Mouse (Mus musculus) MEL (cell line): ENCODE measurements around the gene Trim2. TPM values are rescaled to one million over a fixed set of nuclear protein-coding genes. Genes with fewer than 3 reads are reported as not detected.

ENCODE experiments used
- DNase-seq: peaks from one replicate; pipeline ENCODE4 v3.0.0; 2011; ENCODE audit warnings: low read depth, low spot score
- H3K27ac ChIP-seq: 2 replicates; pipeline ENCODE4 v1.5.1; 2012; ENCODE audit warnings: low read depth, mild to moderate bottlenecking, control low read depth, low read length, moderate library complexity; ENCODE audit not compliant: control insufficient read depth
- H3K27me3 ChIP-seq, 2 experiments: fragments of 150-350 bp in 1 of 2; sonication (generic) in 1 of 2; 2 replicates each; pipeline ENCODE4 v1.6.1; 2012; ENCODE audit warnings: low read length in 2 of 2, mild to moderate bottlenecking in 2 of 2, improper control_type of control experiment in 1 of 2, moderate library complexity in 1 of 2; ENCODE audit not compliant: insufficient read depth in 2 of 2, control insufficient read depth in 1 of 2
- H3K36me3 ChIP-seq, 2 experiments: 2 replicates each; pipeline ENCODE4 v1.6.1; 2012 to 2014; ENCODE audit warnings: low read length in 2 of 2, improper control_type of control experiment in 1 of 2, inconsistent platforms in 1 of 2, mild to moderate bottlenecking in 1 of 2; ENCODE audit not compliant: insufficient read depth in 2 of 2, control insufficient read depth in 1 of 2
- H3K4me1 ChIP-seq, 2 experiments: fragments of 150-350 bp in 1 of 2; sonication (generic) in 1 of 2; 2 replicates each; pipeline ENCODE4 v1.6.1; 2012; ENCODE audit warnings: low read length in 2 of 2, improper control_type of control experiment in 1 of 2, mild to moderate bottlenecking in 1 of 2; ENCODE audit not compliant: insufficient read depth in 2 of 2, control insufficient read depth in 1 of 2
- H3K4me3 ChIP-seq, 2 experiments: fragments of 150-350 bp in 1 of 2; sonication (generic) in 1 of 2; 2 replicates each; pipeline ENCODE4 v1.5.1; 2012; ENCODE audit warnings: low read depth in 2 of 2, low read length in 2 of 2, mild to moderate bottlenecking in 2 of 2, moderate library complexity in 2 of 2, control low read depth in 1 of 2, improper control_type of control experiment in 1 of 2; ENCODE audit not compliant: control insufficient read depth in 1 of 2, insufficient read depth in 1 of 2
- H3K79me2 ChIP-seq: 2 replicates; pipeline ENCODE4 v1.6.1; 2012; ENCODE audit warnings: mild to moderate bottlenecking, low read length, moderate library complexity; ENCODE audit not compliant: control insufficient read depth, poor library complexity, insufficient read depth
- H3K9ac ChIP-seq: 2 replicates; pipeline ENCODE4 v1.6.1; 2012; ENCODE audit warnings: low read depth, mild to moderate bottlenecking, control low read depth, low read length, moderate library complexity; ENCODE audit not compliant: control insufficient read depth, poor library complexity, severe bottlenecking
- H3K9me3 ChIP-seq: fragments of 150-350 bp; sonication (generic); replicated peaks from 2 replicates; pipeline ENCODE4 v1.6.1; 2012; ENCODE audit warnings: mild to moderate bottlenecking, low read length, improper control_type of control experiment, moderate library complexity; ENCODE audit not compliant: insufficient read depth
- CHD1 ChIP-seq: IDR thresholded peaks from 2 replicates; pipeline ENCODE4 v1.6.1; 2012; ENCODE audit warnings: low read depth, mild to moderate bottlenecking, inconsistent platforms, low read length, improper control_type of control experiment
- CTCF ChIP-seq, 3 experiments: IDR thresholded peaks in 2 of 3; conservative IDR thresholded peaks in 1 of 3; 2 replicates each; pipeline ENCODE4 v1.5.1; 2011 to 2012; ENCODE audit warnings: low read length in 3 of 3, low read depth in 2 of 3, mild to moderate bottlenecking in 2 of 3, improper control_type of control experiment in 1 of 3, inconsistent platforms in 1 of 3, mixed read lengths in 1 of 3, moderate library complexity in 1 of 3; ENCODE audit not compliant: control insufficient read depth in 1 of 3, insufficient read depth in 1 of 3, poor library complexity in 1 of 3, severe bottlenecking in 1 of 3
- E2F4 ChIP-seq: IDR thresholded peaks from 2 replicates; pipeline ENCODE4 v1.6.1; 2011; ENCODE audit warnings: low read depth, low read length, improper control_type of control experiment, borderline replicate concordance
- MAZ ChIP-seq: IDR thresholded peaks from 2 replicates; pipeline ENCODE4 v1.6.1; 2012; ENCODE audit warnings: low read depth, mild to moderate bottlenecking, inconsistent platforms, low read length, improper control_type of control experiment
- MXI1 ChIP-seq: IDR thresholded peaks from 2 replicates; pipeline ENCODE4 v1.6.1; 2011; ENCODE audit warnings: mild to moderate bottlenecking, low read depth, low read length, improper control_type of control experiment
- POLR2A ChIP-seq, 2 experiments: IDR thresholded peaks; 2 replicates each; pipeline ENCODE4 v1.6.1; 2011 to 2012; ENCODE audit warnings: low read length in 2 of 2, mild to moderate bottlenecking in 2 of 2, control low read depth in 1 of 2, improper control_type of control experiment in 1 of 2, low read depth in 1 of 2, moderate library complexity in 1 of 2; ENCODE audit not compliant: control insufficient read depth in 1 of 2, insufficient read depth in 1 of 2, poor library complexity in 1 of 2
- RAD21 ChIP-seq: IDR thresholded peaks from 2 replicates; pipeline ENCODE4 v1.6.1; 2011; ENCODE audit warnings: mild to moderate bottlenecking, low read depth, low read length, improper control_type of control experiment
- SMC3 ChIP-seq: IDR thresholded peaks from 2 replicates; pipeline ENCODE4 v1.6.1; 2011; ENCODE audit warnings: low read depth, low read length, improper control_type of control experiment
- ZC3H11A ChIP-seq: IDR thresholded peaks from 2 replicates; pipeline ENCODE4 v1.6.1; 2012; ENCODE audit warnings: low read depth, mild to moderate bottlenecking, inconsistent platforms, low read length, improper control_type of control experiment
- polyA plus RNA-seq, 2 experiments: library from polyadenylated mRNA; stranded (reverse) in 1 of 2; unstranded in 1 of 2; fragments of >175 nt in 1 of 2; fragments of >200 nt in 1 of 2; gene quantifications; 2 replicates each; pipeline versions ENCODE4 v1.2.1 to v1.2.4; 2012; ENCODE audit warnings: low replicate concordance in 2 of 2, low read depth in 1 of 2; ENCODE audit not compliant: insufficient read length in 2 of 2, insufficient read depth in 1 of 2, missing spikeins in 1 of 2
- total RNA-seq: library from RNA; depleted of rRNA; stranded (reverse); fragments of 300-350 nt; gene quantifications from 2 replicates; pipeline ENCODE4 v1.2.3, GENCODE M21; 2012

Gene Trim2
- total and polyA plus RNA-seq, 3 experiments, result 1.7 to 4.4 TPM; not detected in 1

DNA sequence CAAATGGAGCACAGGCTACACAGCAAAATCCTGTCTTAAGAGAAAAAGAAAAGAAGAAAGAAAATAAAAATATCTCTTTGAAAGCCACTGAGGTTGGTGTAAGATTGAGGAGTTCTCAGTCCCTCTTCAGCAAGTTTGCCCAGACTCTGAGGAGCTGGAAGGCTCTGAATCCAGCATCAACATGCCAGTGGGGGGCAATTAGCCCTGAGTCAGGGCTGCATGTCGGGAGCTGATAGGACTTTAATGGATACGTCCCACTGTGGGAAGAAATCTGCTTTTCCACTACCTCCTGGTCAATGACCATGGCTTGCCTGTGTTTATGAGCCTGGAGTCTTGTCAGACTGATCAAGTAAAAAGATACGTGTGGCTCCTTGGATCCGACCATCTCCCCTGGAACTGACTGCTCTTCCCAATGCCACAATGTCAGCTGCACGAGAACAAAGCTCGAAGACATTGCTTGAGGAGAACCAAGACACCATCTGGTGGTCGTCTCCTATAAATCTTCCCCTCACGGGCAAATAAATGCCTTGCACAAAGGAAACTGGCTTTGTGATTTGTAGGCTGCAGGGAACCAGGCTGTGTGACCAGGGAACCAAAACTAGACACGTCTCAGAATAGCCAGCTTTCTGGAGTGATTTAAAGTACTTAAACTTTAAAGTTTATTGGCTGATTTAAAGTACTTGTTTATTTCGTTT is 39.9 kb upstream of the Trim2 start:
- TF ChIP-seq POLR2A (IDR thresholded peaks at IDR 0.05; ENCODE audit: control insufficient read depth in 1 of 2, insufficient read depth in 1 of 2, low read depth in 1 of 2, low read length in 2 of 2, poor library complexity in 1 of 2) (no peak), MXI1 (no peak), SMC3 (peak; percentile 33), CHD1 (no peak), CTCF (IDR thresholded peaks at IDR 0.05 in 2 of 3, conservative IDR thresholded peaks at IDR 0.05 in 1 of 3; ENCODE audit: control insufficient read depth in 1 of 3, insufficient read depth in 1 of 3, low read depth in 2 of 3, low read length in 3 of 3, poor library complexity in 1 of 3, severe bottlenecking in 1 of 3) (peak in 2 of 3 experiments; percentile 4 to 29; a peak in 1 of 6 replicates)
- Histone ChIP-seq H3K9ac (no peak overlapping the region), H3K79me2 (no peaks in the 10 kb centered on the region), H3K4me3 (no peak overlapping the region), H3K27me3 (no peaks in the 10 kb centered on the region), H3K27ac (no peak overlapping the region), H3K4me1 (peaks cover 6 to 18% of the 10 kb centered on the region in 2 experiments), H3K36me3 (peaks cover 0 to 7% of the 10 kb centered on the region in 2 experiments; a peak in 2 of 4 replicates), H3K9me3 (no peaks in the 10 kb centered on the region)
- DNase-seq, result no peak

DNA sequence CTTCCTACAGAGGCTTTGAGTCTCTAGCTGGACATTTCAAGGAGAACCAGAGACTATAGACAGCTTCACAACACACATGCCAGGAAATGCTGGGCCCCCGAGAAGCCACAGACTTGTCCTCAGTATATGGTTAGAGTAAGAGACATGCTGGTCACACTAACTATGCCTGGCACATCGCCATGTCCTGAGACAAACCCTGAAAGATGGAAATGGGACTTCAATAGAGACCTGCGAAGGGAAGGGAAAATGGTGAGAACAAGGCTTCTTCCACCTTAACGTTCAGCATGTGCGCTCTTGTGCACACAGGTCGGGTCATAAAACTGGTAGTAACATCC is 38.9 kb upstream of the Trim2 start:
- no peak for DNase-seq
- TF ChIP-seq POLR2A (IDR thresholded peaks at IDR 0.05; ENCODE audit: control insufficient read depth in 1 of 2, insufficient read depth in 1 of 2, low read depth in 1 of 2, low read length in 2 of 2, poor library complexity in 1 of 2) (no peak), E2F4 (no peak), CHD1 (no peak)
- Histone ChIP-seq H3K9me3 (no peaks in the 10 kb centered on the region), H3K27me3 (no peaks in the 10 kb centered on the region), H3K36me3 (peaks cover 0 to 6% of the 10 kb centered on the region in 2 experiments; a peak in 2 of 4 replicates), H3K4me1 (peaks cover 6 to 16% of the 10 kb centered on the region in 2 experiments), H3K9ac (no peak overlapping the region), H3K27ac (no peak overlapping the region), H3K79me2 (no peaks in the 10 kb centered on the region), H3K4me3 (no peak overlapping the region)

DNA sequence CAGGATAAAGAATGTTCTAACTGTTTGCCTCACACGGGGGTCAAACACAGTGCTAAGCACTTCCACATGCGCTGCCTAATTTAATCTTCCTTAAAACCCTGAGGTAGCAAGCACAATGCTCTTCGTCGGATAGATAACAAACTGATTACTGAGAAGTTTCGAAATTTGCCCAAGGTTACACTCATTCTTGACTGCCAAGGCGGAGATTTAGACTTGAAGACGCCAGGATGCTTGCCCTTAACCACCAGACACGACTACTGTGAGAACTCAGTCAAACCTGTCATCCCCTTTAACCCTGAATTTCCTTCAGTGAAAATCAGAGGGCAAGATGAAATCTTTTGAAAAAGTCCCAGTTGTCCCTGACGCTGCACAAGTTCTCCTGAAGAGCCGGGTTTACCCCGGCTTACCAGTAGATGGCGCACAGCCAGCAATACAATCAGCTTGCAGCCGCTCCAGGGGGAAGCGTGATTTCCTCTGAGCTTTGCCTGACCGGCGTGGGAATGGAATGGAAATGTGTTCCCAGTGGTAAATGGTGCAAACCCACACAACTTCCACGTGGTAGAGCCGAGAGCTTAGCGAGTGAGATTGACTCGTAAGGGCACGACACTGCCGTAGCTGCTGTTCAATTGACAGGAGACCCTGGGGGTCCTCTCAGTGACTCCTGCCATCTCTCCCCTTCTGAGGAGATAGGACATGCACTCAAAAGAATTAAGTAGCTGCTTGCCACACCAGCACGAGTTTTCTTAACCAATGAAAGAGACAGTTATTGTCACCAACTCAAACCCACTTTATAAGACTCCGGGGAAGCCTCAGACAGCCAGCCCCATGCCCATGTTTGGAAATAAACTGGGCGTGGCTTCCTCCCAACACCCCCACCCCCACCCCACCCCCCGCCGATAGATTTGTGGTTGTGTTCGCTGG is 38.3 kb upstream of the Trim2 start:
- Histone ChIP-seq H3K27me3 (no peaks in the 10 kb centered on the region), H3K36me3 (peaks cover 0 to 3% of the 10 kb centered on the region in 2 experiments; a peak in 2 of 4 replicates), H3K79me2 (no peaks in the 10 kb centered on the region), H3K9me3 (no peaks in the 10 kb centered on the region), H3K27ac (no peak overlapping the region), H3K9ac (no peak overlapping the region), H3K4me3 (peak overlapping the region; percentile 14 to 37; a peak in 3 of 4 replicates), H3K4me1 (peaks cover 4 to 10% of the 10 kb centered on the region in 2 experiments)
- DNase-seq, result peak; percentile 84
- no peak for TF ChIP-seq MAZ
- TF ChIP-seq ZC3H11A, result peak; percentile 61
- TF ChIP-seq CTCF (IDR thresholded peaks at IDR 0.05 in 2 of 3, conservative IDR thresholded peaks at IDR 0.05 in 1 of 3; ENCODE audit: control insufficient read depth in 1 of 3, insufficient read depth in 1 of 3, low read depth in 2 of 3, low read length in 3 of 3, poor library complexity in 1 of 3, severe bottlenecking in 1 of 3), result peak; percentile 87 to 93 (median 93)
- TF ChIP-seq RAD21, result peak; percentile 76
- peak; percentile 93 for TF ChIP-seq SMC3
